Mouse (Mus musculus) lung, postnatal 0 days (tissue): ENCODE results near the gene Tfcp2l1.

ENCODE experiments used
- CTCF ChIP-seq: IDR thresholded peaks from 2 replicates; pipeline ENCODE4 v1.5.1; 2016; ENCODE audit warnings: antibody characterized with exemption, mild to moderate bottlenecking
- EP300 ChIP-seq: IDR thresholded peaks from 2 replicates; pipeline ENCODE4 v1.6.1; 2016; ENCODE audit warnings: antibody characterized with exemption, mild to moderate bottlenecking, control low read depth

DNA sequence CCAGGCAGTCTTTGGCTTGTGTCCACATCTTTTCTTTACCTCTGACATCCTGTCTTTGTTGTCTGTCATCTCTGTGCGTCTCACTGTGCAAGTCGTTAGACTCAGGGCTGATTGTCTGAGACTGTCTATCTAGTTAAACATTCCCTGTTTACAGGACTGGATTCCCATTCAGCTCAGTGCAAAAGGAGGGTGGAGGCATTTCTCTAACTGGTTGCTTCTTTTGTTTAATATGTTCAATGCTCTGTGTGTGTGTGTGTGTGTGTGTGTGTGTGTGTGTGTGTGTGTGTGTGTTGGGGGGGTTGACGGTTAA, 23.0 kb downstream of the Tfcp2l1 start:
- no peak for TF ChIP-seq CTCF
- TF ChIP-seq EP300, result no peak
